Mouse (Mus musculus): ENCODE measurements at regions not wholly inside any gene's neighbourhood (a gene's known extent, or its start where the extent isn't known, plus 50 kb on each side); places are given as distances from the start of the nearest gene placed in this dataset.

DNA sequence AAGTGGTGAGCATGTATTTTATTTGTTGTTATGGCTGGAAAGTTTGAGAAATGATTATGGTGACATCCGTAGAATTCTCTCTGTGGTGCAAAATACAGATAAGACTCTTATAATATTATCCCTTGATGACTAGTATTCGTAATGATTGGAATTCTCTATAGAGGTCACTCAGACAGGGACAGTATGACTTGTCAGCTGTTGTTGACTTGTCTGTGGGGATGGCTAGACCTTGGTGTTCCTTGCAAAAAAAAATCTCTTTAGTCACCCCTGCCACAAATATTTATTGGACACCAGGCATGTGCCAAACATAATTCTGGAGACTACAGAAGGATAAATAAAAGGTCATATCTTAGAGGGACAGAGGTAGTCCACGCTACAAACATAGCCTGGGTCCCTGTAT is 1360.6 kb downstream of the Gsdmc2 start:
- Histone ChIP-seq H3K27me3 (replicated peaks) (no peaks in the 10 kb centered on the region), H3K9ac (ENCODE audit: insufficient read depth, low read depth) (no peak overlapping the region), H3K9me3 (replicated peaks; ENCODE audit: low read length) (no peaks in the 10 kb centered on the region), H3K4me1 (ENCODE audit: control insufficient read depth in 1 of 2, insufficient read depth in 2 of 2) (peaks cover 21 to 62% of the 10 kb centered on the region in 2 experiments), H3K79me2 (replicated peaks; ENCODE audit: control insufficient read depth, extremely low read depth, insufficient read depth, poor library complexity, severe bottlenecking) (no peaks in the 10 kb centered on the region), H3K4me3 (replicated peaks in 1 of 3; ENCODE audit: low read depth in 2 of 3, low read length in 2 of 3, poor library complexity in 1 of 3) (no peak overlapping the region), H3K27ac (ENCODE audit: insufficient read depth, low read depth) (no peak overlapping the region), H3K36me3 (replicated peaks in 1 of 2; ENCODE audit: control insufficient read depth in 1 of 2, insufficient read depth in 1 of 2, low read length in 1 of 2) (no peaks in the 10 kb centered on the region), H3K4me2 (ENCODE audit: insufficient read depth, low read depth, poor library complexity, severe bottlenecking) (no peak overlapping the region)
- no peak for DNase-seq (ENCODE audit: extremely low read depth)
- 0 out of 2 replicates have a peak, but pooled peaks have one; percentile 16 for TF ChIP-seq JUND (conservative IDR thresholded peaks at IDR 0.05; ENCODE audit: low read depth, low read length)
- no peak for TF ChIP-seq RAD21 (IDR thresholded peaks at IDR 0.05; ENCODE audit: low read depth, low read length)
- peak; percentile 31; the same call in 1 of the 2 replicates for TF ChIP-seq ETS1 (conservative IDR thresholded peaks at IDR 0.05; ENCODE audit: low read depth, low read length)
- no peak for TF ChIP-seq POLR2A (IDR thresholded peaks at IDR 0.05; ENCODE audit: low read depth, low read length)
- in situ Hi-C loops (cut with MboI; ENCODE audit: low pct_ligation_motif_present, low pct_unique_long_range_greater_than_20kb, low sequenced_read_pairs): no loop called here
- dilution Hi-C loops (cut with MboI; ENCODE audit: extremely low pct_ligation_motif_present, extremely low pct_unique_long_range_greater_than_20kb, low sequenced_read_pairs): no loop called here

DNA sequence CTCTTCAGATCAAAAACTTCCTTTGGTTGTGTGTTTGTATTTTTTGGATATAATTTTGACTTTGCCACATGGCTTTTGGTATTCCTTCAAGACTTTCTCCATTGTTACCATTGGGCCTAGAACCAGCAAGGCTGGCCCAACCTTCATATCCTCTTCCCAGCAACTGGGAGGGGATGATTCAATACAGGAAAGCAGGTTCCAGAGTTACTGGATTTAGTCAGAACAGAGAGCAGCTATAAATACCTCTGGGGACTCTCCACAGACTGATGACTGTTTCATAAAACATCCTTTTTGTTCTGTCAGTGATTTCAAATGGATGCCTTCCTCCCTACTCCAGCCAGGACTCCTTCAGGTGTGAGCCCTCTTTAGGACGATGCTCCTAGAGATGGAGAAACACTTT is 1361.4 kb downstream of the Gsdmc2 start:
- H3K27ac ChIP-seq (ENCODE audit: insufficient read depth, low read depth): no peak overlapping the region
- H3K36me3 ChIP-seq (replicated peaks in 1 of 2; ENCODE audit: control insufficient read depth in 1 of 2, insufficient read depth in 1 of 2, low read length in 1 of 2): no peaks in the 10 kb centered on the region
- dilution Hi-C loops (cut with MboI; ENCODE audit: extremely low pct_ligation_motif_present, extremely low pct_unique_long_range_greater_than_20kb, low sequenced_read_pairs): no loop called here
- H3K4me3 ChIP-seq (replicated peaks in 1 of 3; ENCODE audit: low read depth in 2 of 3, low read length in 2 of 3, poor library complexity in 1 of 3): no peak overlapping the region
- H3K9ac ChIP-seq (ENCODE audit: insufficient read depth, low read depth): no peak overlapping the region
- peak overlapping the region; percentile 86 for H3K4me2 ChIP-seq (ENCODE audit: insufficient read depth, low read depth, poor library complexity, severe bottlenecking)
- H3K9me3 ChIP-seq (replicated peaks; ENCODE audit: low read length): no peaks in the 10 kb centered on the region
- H3K4me1 ChIP-seq (ENCODE audit: control insufficient read depth in 1 of 2, insufficient read depth in 2 of 2): peaks cover 21 to 62% of the 10 kb centered on the region in 2 experiments
- H3K27me3 ChIP-seq (replicated peaks): no peaks in the 10 kb centered on the region
- in situ Hi-C loops (cut with MboI; ENCODE audit: low pct_ligation_motif_present, low pct_unique_long_range_greater_than_20kb, low sequenced_read_pairs): no loop called here
- DNase-seq (ENCODE audit: extremely low read depth): peak; percentile 75
- TF ChIP-seq EP300 (IDR thresholded peaks at IDR 0.05; ENCODE audit: low read length): peak; percentile 90
- peak; percentile 70 for TF ChIP-seq TCF12 (IDR thresholded peaks at IDR 0.05; ENCODE audit: low read depth, low read length)
- TF ChIP-seq JUND (conservative IDR thresholded peaks at IDR 0.05; ENCODE audit: low read depth, low read length): peak; percentile 89
- TF ChIP-seq RCOR1 (conservative IDR thresholded peaks at IDR 0.05; ENCODE audit: low read depth, low read length): peak; percentile 92
- TF ChIP-seq MXI1 (IDR thresholded peaks at IDR 0.05; ENCODE audit: low read depth, low read length): 0 out of 2 replicates have a peak, but pooled peaks have one; percentile 1
- peak; percentile 77 for TF ChIP-seq JUN (IDR thresholded peaks at IDR 0.05; ENCODE audit: insufficient read depth, low read depth, low read length)
- TF ChIP-seq CHD1 (IDR thresholded peaks at IDR 0.05; ENCODE audit: low read depth, low read length): no peak
- TF ChIP-seq MAFK (IDR thresholded peaks at IDR 0.05; ENCODE audit: insufficient replicate concordance, low read length): 0 out of 2 replicates have a peak, but pooled peaks have one; percentile 36
- TF ChIP-seq UBTF (IDR thresholded peaks at IDR 0.05; ENCODE audit: low read depth, low read length): no peak
- TF ChIP-seq BHLHE40 (IDR thresholded peaks at IDR 0.05; ENCODE audit: low read depth, low read length): peak; percentile 84
- peak; percentile 97 for TF ChIP-seq ETS1 (conservative IDR thresholded peaks at IDR 0.05; ENCODE audit: low read depth, low read length)
- no peak for TF ChIP-seq ZKSCAN1 (IDR thresholded peaks at IDR 0.05; ENCODE audit: borderline replicate concordance, low read depth, low read length)
- TF ChIP-seq CHD2 (IDR thresholded peaks at IDR 0.05; ENCODE audit: low read length): no peak
- TF ChIP-seq MEF2A (IDR thresholded peaks at IDR 0.05; ENCODE audit: borderline replicate concordance, low read depth, low read length): peak; percentile 99
- TF ChIP-seq IRF4 (IDR thresholded peaks at IDR 0.05; ENCODE audit: low read depth, low read length): peak; percentile 96
- TF ChIP-seq ZNF384 (IDR thresholded peaks at IDR 0.05; ENCODE audit: low read depth, low read length): 0 out of 2 replicates have a peak, but pooled peaks have one; percentile 15
- H3K79me2 ChIP-seq (replicated peaks; ENCODE audit: control insufficient read depth, extremely low read depth, insufficient read depth, poor library complexity, severe bottlenecking): no peaks in the 10 kb centered on the region
